In genomic region chr14:61683356-61683740, GRCm38 (mm10) we compare ENCODE assay signal across 8 mouse cellular contexts.
DNase-seq lines count a peak whose midpoint lies in the region; ATAC-seq and TF ChIP-seq lines count a peak whose summit lies in the region.

No protein-coding gene starts in this region.

- H3K27me3 ChIP-seq in kidney, embryonic 16.5 days (ENCODE audit: insufficient read depth, low read length), result peaks cover 17% of the 10 kb centered on the region
- 0 out of 2 replicates have a peak, but pooled peaks cover 4% of the 10 kb centered on the region for H3K27me3 ChIP-seq in heart, postnatal 0 days (ENCODE audit: control insufficient read depth, insufficient read depth, low read length)
- H3K27me3 ChIP-seq in liver, embryonic 15.5 days, result peaks cover 49% of the 10 kb centered on the region

- peak overlapping the region; percentile 87 for H3K4me3 ChIP-seq in kidney, embryonic 16.5 days (ENCODE audit: low read length)
- peak overlapping the region; percentile 79 for H3K4me3 ChIP-seq in cortical plate, adult 2 months (ENCODE audit: insufficient read depth, low read length)
- H3K4me3 ChIP-seq in heart, postnatal 0 days (ENCODE audit: low read depth, low read length), result peak overlapping the region; percentile 86
- H3K4me3 ChIP-seq in liver, embryonic 15.5 days (replicated peaks), result peak overlapping the region; percentile 95

- peak overlapping the region; percentile 90 for H3K9ac ChIP-seq in kidney, embryonic 16.5 days (replicated peaks; ENCODE audit: low read length)
- peak overlapping the region; percentile 85 for H3K9ac ChIP-seq in heart, postnatal 0 days (replicated peaks; ENCODE audit: low read depth, low read length)
- H3K9ac ChIP-seq in liver, embryonic 15.5 days, result peak overlapping the region; percentile 96

- peaks cover 26% of the 10 kb centered on the region for H3K4me1 ChIP-seq in kidney, embryonic 16.5 days (ENCODE audit: insufficient read depth, low read length)
- H3K4me1 ChIP-seq in cortical plate, adult 2 months (ENCODE audit: control insufficient read depth, insufficient read depth, low read length), result no peaks in the 10 kb centered on the region; the same call in 1 of the 2 replicates
- H3K4me1 ChIP-seq in heart, postnatal 0 days (ENCODE audit: control insufficient read depth, insufficient read depth), result peaks cover 23% of the 10 kb centered on the region
- peaks cover 67% of the 10 kb centered on the region for H3K4me1 ChIP-seq in liver, embryonic 15.5 days (replicated peaks)

- DNase-seq in kidney, postnatal 25 days, result no peak
- DNase-seq in heart, postnatal 0 days (ENCODE audit: low spot score), result no peak
- DNase-seq in thymus, postnatal 14 days, result peak; percentile 38
- DNase-seq in retina, embryonic 14.5 days (ENCODE audit: low spot score), result no peak
- DNase-seq in urinary bladder, postnatal 10 days (ENCODE audit: low spot score), result no peak

- ATAC-seq in kidney, embryonic 16.5 days (ENCODE audit: low FRiP score, low TSS enrichment), result no peak
- ATAC-seq in heart, postnatal 0 days (ENCODE audit: insufficient read depth, low read depth), result no peak
- ATAC-seq in liver, embryonic 15.5 days (ENCODE audit: insufficient read depth), result no peak

- no peak for TF ChIP-seq POLR2A in cortical plate, adult 2 months (IDR thresholded peaks at IDR 0.05; ENCODE audit: extremely low read depth, insufficient read depth, low read length)

- peak overlapping the region; percentile 97 for H3K4me2 ChIP-seq in kidney, embryonic 16.5 days (replicated peaks; ENCODE audit: low read depth, low read length)
- H3K4me2 ChIP-seq in heart, postnatal 0 days (ENCODE audit: low read depth, low read length), result peak overlapping the region; percentile 93
- peak overlapping the region; percentile 98 for H3K4me2 ChIP-seq in liver, embryonic 15.5 days

- no peak for TF ChIP-seq EP300 in heart, postnatal 0 days (IDR thresholded peaks at IDR 0.05; ENCODE audit: low read depth)

- H3K36me3 ChIP-seq in kidney, embryonic 16.5 days (ENCODE audit: insufficient read depth, low read length), result no peaks in the 10 kb centered on the region
- no peaks in the 10 kb centered on the region for H3K36me3 ChIP-seq in heart, postnatal 0 days (replicated peaks; ENCODE audit: control insufficient read depth, insufficient read depth, low read length)
- H3K36me3 ChIP-seq in liver, embryonic 15.5 days (replicated peaks), result 0 out of 2 replicates have a peak, but pooled peaks cover 5% of the 10 kb centered on the region

- TF ChIP-seq CTCF in cortical plate, adult 2 months (IDR thresholded peaks at IDR 0.05; ENCODE audit: extremely low read depth, insufficient read depth, low read length), result no peak
- TF ChIP-seq CTCF in heart, postnatal 0 days (IDR thresholded peaks at IDR 0.05; ENCODE audit: low read depth), result no peak

- 0 out of 2 replicates have a peak overlapping the region, but pooled peaks have one; percentile 97 for H3K27ac ChIP-seq in kidney, embryonic 16.5 days (ENCODE audit: low read length)
- H3K27ac ChIP-seq in cortical plate, adult 2 months (ENCODE audit: insufficient read depth, low read length), result peak overlapping the region; percentile 99
- H3K27ac ChIP-seq in heart, postnatal 0 days (ENCODE audit: low read depth), result peak overlapping the region; percentile 98
- peak overlapping the region; percentile 98 for H3K27ac ChIP-seq in liver, embryonic 15.5 days (replicated peaks)

- H3K9me3 ChIP-seq in kidney, embryonic 16.5 days (ENCODE audit: low read length), result no peaks in the 10 kb centered on the region
- no peaks in the 10 kb centered on the region for H3K9me3 ChIP-seq in heart, postnatal 0 days (replicated peaks; ENCODE audit: control insufficient read depth, low read length)
- H3K9me3 ChIP-seq in liver, embryonic 15.5 days (replicated peaks), result no peaks in the 10 kb centered on the region

- WGBS in kidney, embryonic 16.5 days, result 13% methylated on average over 9 of the region's 9 CpGs
- WGBS in heart, postnatal 0 days, result 36% methylated on average over 9 of the region's 9 CpGs
- WGBS in liver, embryonic 15.5 days (ENCODE audit: insufficient replicate concordance), result 8% methylated on average over 9 of the region's 9 CpGs
